Mouse (Mus musculus) small intestine, adult 2 months (tissue): ENCODE measurements around the gene 0610037L13Rik. TPM values are rescaled to one million over a fixed set of nuclear protein-coding genes. Genes with fewer than 3 reads are reported as not detected.

ENCODE experiments used
- H3K27ac ChIP-seq: fragments of 200-500 bp; 2 replicates; pipeline ENCODE4 v1.5.1; 2012; ENCODE audit warnings: low read depth, low read length, control low read depth, inconsistent platforms; ENCODE audit not compliant: insufficient read depth
- H3K27me3 ChIP-seq: fragments of 200-500 bp; 2 replicates; pipeline ENCODE4 v1.6.1; 2012; ENCODE audit warnings: mild to moderate bottlenecking, moderate library complexity, low read length, inconsistent platforms; ENCODE audit not compliant: control insufficient read depth, insufficient read depth
- H3K36me3 ChIP-seq: fragments of 200-500 bp; 2 replicates; pipeline ENCODE4 v1.6.1; 2012; ENCODE audit warnings: mild to moderate bottlenecking, low read length, control low read depth, inconsistent platforms; ENCODE audit not compliant: control insufficient read depth, insufficient read depth
- H3K4me1 ChIP-seq: fragments of 200-500 bp; 2 replicates; pipeline ENCODE4 v1.6.1; 2012; ENCODE audit warnings: low read length, inconsistent platforms, mixed read lengths; ENCODE audit not compliant: control insufficient read depth, insufficient read depth, insufficient read length
- H3K4me3 ChIP-seq: fragments of 200-500 bp; 2 replicates; pipeline ENCODE4 v1.5.1; 2012; ENCODE audit warnings: low read depth, mild to moderate bottlenecking, control low read depth, inconsistent platforms, low read length, moderate library complexity
- CTCF ChIP-seq: fragments of 200-500 bp; IDR thresholded peaks from 2 replicates; pipeline ENCODE4 v1.5.1; 2012; ENCODE audit warnings: low read depth, mild to moderate bottlenecking, control low read depth, inconsistent platforms, low read length, moderate library complexity, mixed read lengths; ENCODE audit not compliant: insufficient replicate concordance, insufficient read length; ENCODE audit errors: extremely low read depth
- POLR2A ChIP-seq: fragments of 200-500 bp; IDR thresholded peaks from 2 replicates; pipeline ENCODE4 v1.6.1; 2012; ENCODE audit warnings: low read depth, mild to moderate bottlenecking, control low read depth, inconsistent platforms, low read length, moderate library complexity
- WGBS: fragments of 180-500 bp; shearing (Covaris S2); methylation state at CpG from one replicate; pipeline ENCODE4 v1.1.7; 2018; 5-methylcytosine and 5-hydroxymethylcytosine counted together
- polyA plus RNA-seq: library from polyadenylated mRNA; depleted of rRNA; stranded (reverse); fragments of >200 nt; gene quantifications from 2 replicates; pipeline ENCODE4 v1.2.3, GENCODE M21; 2012

Gene 0610037L13Rik
- polyA plus RNA-seq, 1 experiment: 8.5 TPM

DNA sequence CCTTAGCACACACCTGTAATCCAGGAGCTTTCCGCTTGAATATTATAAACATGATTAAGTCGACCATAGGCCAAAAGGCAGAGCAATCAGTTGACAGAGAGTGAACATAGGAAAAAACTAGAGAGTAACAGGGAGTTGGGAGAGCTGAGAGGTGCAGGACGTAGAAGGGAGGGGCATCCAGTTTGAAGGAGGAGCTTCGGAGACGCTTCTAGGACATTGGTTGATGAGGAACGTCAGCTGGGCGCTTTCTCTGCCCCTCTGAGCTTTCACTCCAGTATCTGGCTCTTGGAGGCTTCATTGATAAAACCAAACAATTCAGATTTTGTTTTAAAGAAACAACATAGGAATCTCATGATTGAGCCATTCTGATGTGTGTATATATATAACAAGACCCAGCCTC lies 3.2 kb upstream of the 0610037L13Rik start:
- Histone ChIP-seq H3K27me3 (no peaks in the 10 kb centered on the region), H3K4me1 (no peaks in the 10 kb centered on the region; the same call in 1 of the 2 replicates), H3K4me3 (no peak overlapping the region), H3K36me3 (peaks cover 37% of the 10 kb centered on the region), H3K27ac (no peak overlapping the region)
- TF ChIP-seq POLR2A: no peak
- no peak for TF ChIP-seq CTCF
- 82% methylated on average over 7 of the region's 7 CpGs for WGBS

DNA sequence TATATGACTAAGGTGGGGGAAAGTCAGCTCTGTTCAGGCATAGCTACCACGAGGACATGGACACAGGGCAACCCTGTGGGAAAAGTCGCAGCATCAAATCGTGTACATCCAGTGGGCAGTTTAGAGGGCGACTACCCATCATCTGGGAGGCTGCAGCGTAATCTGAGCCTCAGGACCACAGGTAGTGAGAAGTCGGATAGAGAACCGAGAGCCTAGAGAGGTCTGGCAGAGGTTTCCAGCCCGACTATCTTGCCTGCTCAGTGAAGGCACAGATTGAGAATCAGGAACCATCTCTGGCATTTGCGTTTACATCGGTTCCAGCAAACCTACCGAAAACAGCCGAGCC lies 255 bp upstream of the 0610037L13Rik start:
- TF ChIP-seq CTCF (no peak), POLR2A (no peak)
- Histone ChIP-seq H3K27me3 (no peaks in the 10 kb centered on the region), H3K4me1 (no peaks in the 10 kb centered on the region; the same call in 1 of the 2 replicates), H3K4me3 (peak overlapping the region; percentile 79), H3K27ac (peak overlapping the region; percentile 69), H3K36me3 (peaks cover 20% of the 10 kb centered on the region)
- under 1% methylated on average over 12 of the region's 12 CpGs for WGBS

DNA sequence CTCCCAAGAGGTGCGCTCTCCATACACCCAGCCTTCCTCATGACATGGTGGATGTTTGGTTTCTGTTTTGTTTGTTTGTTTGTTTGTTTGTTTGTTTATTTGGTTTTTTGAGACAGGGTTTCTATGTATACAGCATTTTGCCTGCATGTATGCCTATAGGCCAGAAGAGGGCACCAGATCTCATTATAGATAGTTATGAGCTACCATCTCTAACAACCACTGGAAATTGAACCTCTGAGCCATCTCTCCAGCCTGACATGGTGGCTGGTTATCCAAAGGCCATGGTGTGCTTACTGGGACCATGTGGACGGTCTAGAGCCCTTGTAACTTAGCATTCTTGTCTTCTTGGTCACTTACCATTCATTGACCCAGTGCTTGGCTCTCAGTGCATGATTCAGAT lies 3.0 kb downstream of the 0610037L13Rik start:
- Histone ChIP-seq H3K36me3 (peaks cover 15% of the 10 kb centered on the region), H3K4me1 (no peaks in the 10 kb centered on the region; the same call in 1 of the 2 replicates), H3K4me3 (no peak overlapping the region), H3K27ac (no peak overlapping the region), H3K27me3 (no peaks in the 10 kb centered on the region)
- TF ChIP-seq POLR2A (no peak), CTCF (no peak)
- 71% methylated on average over 2 of the region's 2 CpGs for WGBS

DNA sequence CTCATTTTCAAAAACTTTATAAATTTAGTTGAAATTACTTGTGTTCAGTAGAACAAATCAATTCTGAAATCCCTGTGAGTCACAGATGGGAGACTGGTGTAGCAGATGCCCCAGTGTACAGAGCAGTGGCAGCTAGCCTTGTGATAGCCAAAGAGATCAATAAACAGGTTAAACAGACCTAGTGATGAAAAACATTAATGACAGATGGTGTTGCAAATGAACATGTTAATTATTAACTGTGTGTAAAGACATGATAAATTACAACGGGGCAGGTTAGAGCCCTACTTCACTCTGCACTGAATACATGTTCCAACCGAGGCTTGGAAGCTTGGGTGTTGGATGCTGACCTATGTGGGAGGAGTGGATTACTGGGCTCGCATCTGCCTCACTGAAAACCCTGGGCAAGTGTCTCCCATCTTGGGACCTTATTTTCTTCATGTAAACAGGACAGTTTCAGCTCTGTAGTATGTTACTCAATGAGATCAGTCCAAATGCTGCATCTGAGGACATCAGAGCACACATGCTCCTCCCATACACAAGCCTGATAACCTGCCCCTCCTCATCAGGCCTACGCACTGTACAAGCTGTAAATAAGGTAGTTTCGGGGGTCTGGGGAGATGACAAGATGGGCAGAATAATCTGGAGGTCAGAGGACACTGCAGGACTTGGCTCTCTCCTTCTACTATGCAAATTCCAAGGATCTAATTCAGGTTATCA lies 9.8 kb downstream of the 0610037L13Rik start:
- Histone ChIP-seq H3K27ac (no peak overlapping the region), H3K27me3 (no peaks in the 10 kb centered on the region), H3K4me1 (peaks cover 5% of the 10 kb centered on the region; the same call in 1 of the 2 replicates), H3K36me3 (peaks cover 38% of the 10 kb centered on the region), H3K4me3 (no peak overlapping the region)
- TF ChIP-seq CTCF (no peak), POLR2A (no peak)
- WGBS: 38% methylated on average over 5 of the region's 5 CpGs

DNA sequence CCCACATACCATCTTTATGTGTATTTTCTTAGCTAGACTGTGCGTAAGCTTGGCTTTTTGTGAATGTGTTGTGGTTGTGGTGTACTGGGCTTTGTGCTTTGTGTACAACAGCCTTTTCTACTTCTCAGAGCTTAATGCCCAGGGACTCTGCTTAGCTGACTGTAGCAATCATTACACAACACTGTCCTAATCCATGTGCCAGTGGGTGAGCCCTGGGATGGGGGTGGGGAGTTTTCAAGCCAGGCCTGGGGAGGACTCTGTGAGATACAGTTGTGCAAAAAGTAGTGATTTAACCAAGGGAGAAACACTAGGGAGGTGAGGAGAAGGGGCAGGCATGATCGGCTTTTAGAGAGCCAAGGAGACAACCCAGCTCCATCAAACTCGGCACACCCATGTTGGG lies 10.6 kb downstream of the 0610037L13Rik start:
- H3K27me3 ChIP-seq: no peaks in the 10 kb centered on the region
- TF ChIP-seq CTCF: no peak
- TF ChIP-seq POLR2A: no peak
- H3K4me1 ChIP-seq: peaks cover 5% of the 10 kb centered on the region; the same call in 1 of the 2 replicates
- H3K36me3 ChIP-seq: peaks cover 44% of the 10 kb centered on the region
- H3K27ac ChIP-seq: no peak overlapping the region
- H3K4me3 ChIP-seq: no peak overlapping the region
- WGBS: 95% methylated on average over 3 of the region's 3 CpGs

DNA sequence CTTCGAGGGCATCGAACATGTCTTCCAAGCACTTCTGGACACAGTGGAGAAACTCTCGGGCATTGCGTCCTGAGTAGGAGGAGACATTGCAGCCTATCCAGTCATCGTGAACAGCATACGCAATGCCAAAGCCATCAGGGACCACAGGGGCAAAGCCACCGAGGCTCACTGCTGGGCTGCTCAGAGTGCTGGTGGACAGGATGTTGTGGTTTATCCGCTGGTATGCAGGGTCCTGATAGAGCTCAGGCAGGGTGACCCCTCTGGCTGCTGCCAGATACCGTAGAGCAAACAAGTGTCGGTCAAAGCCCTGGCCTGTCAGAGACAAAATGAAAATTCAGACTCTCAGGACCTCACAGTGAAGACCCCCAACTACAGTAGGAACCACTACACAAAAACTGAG lies 14.6 kb downstream of the 0610037L13Rik start:
- no peaks in the 10 kb centered on the region for H3K27me3 ChIP-seq
- no peak overlapping the region for H3K4me3 ChIP-seq
- peaks cover 5% of the 10 kb centered on the region; the same call in 1 of the 2 replicates for H3K4me1 ChIP-seq
- WGBS: 90% methylated on average over 10 of the region's 10 CpGs
- no peak overlapping the region for H3K27ac ChIP-seq
- TF ChIP-seq POLR2A: no peak
- TF ChIP-seq CTCF: no peak
- peaks cover 52% of the 10 kb centered on the region for H3K36me3 ChIP-seq

DNA sequence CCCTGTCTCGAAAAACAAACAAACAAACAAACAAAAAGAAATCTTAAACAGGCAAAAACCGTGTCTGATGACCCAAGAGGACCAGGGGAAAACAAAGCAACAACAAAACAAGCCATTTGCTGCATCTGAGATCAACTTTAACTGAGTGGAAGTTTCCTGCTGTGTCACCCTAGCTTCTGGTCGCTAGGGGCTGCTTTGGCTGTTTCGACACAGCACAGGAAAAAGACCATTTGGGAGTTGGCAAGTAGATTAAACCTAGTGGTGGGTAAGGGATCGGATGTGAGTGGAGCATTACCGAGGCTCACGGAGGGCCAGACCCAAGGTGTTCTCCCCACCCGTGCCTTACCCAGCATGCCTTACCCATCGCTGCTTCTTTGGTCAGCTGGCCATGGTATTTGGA lies 16.9 kb downstream of the 0610037L13Rik start:
- H3K27me3 ChIP-seq: no peaks in the 10 kb centered on the region
- 89% methylated on average over 9 of the region's 9 CpGs for WGBS
- no peak overlapping the region for H3K4me3 ChIP-seq
- H3K36me3 ChIP-seq: peaks cover 68% of the 10 kb centered on the region
- H3K4me1 ChIP-seq: no peaks in the 10 kb centered on the region
- no peak overlapping the region for H3K27ac ChIP-seq
- TF ChIP-seq CTCF (no peak), POLR2A (no peak)
